Mouse (Mus musculus): Measurements from ENCODE around the gene Ssxb9. TPM values are rescaled to one million over a fixed set of nuclear protein-coding genes. Genes with fewer than 3 reads are reported as not detected.
"Not testable (repeated sequence)": the region's sequence is repeated elsewhere in the genome, so short reads cannot be mapped to it uniquely, and the experiment has no call there.

The Ssxb9 gene
- not detected for polyA plus RNA-seq (2017; shearing (Covaris generic))

- not testable (repeated sequence) for ATAC-seq
Observed at GRCm38 (mm10) chrX:8366678-8367077, at the start of gene Ssxb9. TSS of gene Ssxb9 (plus strand) at chrX:8366978.

GRCm38 (mm10) chrX:8327124-8327523 lies 39.7 kb upstream of the Ssxb9 start, which contains the start of gene Ssxb10:
TSS of gene Ssxb10 (plus strand) at chrX:8327424.
- no peak for ATAC-seq

GRCm38 (mm10) chrX:8413005-8413404 lies 46.2 kb downstream of the Ssxb9 start, which contains the start of gene Ssxb1:
TSS of gene Ssxb1 (plus strand) at chrX:8413305.
- not testable (repeated sequence) for ATAC-seq

Other genes with a start within 250 kb of the Ssxb9 start
- gene Wdr13, start 234.1 kb upstream of the Ssxb9 start, polyA plus RNA-seq (2017; shearing (Covaris generic)) = 10 to 100 TPM; 13.8 to 20.4 (median 19.5) TPM
- gene Rbm3, start 221.1 kb upstream of the Ssxb9 start, polyA plus RNA-seq (2017; shearing (Covaris generic)) = 100 to 1,000 TPM; 601 to 807 (median 769) TPM
- gene Tbc1d25, start 190.8 kb upstream of the Ssxb9 start, polyA plus RNA-seq (2017; shearing (Covaris generic)) = 1 to 10 TPM; 2.5 to 4.1 (median 3.7) TPM
- gene Ebp, start 173.5 kb upstream of the Ssxb9 start, polyA plus RNA-seq (2017; shearing (Covaris generic)) = 100 to 1,000 TPM; 128 to 201 (median 145) TPM
- under 1 TPM in 2 of 3 experiments, not detected in 1; 0.36 to 0.69 TPM for gene Porcn, start 160.5 kb upstream of the Ssxb9 start, polyA plus RNA-seq (2017; shearing (Covaris generic))
- 10 to 100 TPM; 17.6 to 24.1 (median 18.7) TPM for gene Ftsj1, start 114.6 kb upstream of the Ssxb9 start, polyA plus RNA-seq (2017; shearing (Covaris generic))
- not detected for gene Slc38a5, start 95.8 kb upstream of the Ssxb9 start, polyA plus RNA-seq (2017; shearing (Covaris generic))
- not detected for gene Ssxb10, start 39.6 kb upstream of the Ssxb9 start, polyA plus RNA-seq (2017; shearing (Covaris generic))
- not detected for gene Ssxb1, start 46.3 kb downstream of the Ssxb9 start, polyA plus RNA-seq (2017; shearing (Covaris generic))
- not detected for gene Ssxb2, start 94.7 kb downstream of the Ssxb9 start, polyA plus RNA-seq (2017; shearing (Covaris generic))
- gene Gm14459, start 158.0 kb downstream of the Ssxb9 start, polyA plus RNA-seq (2017; shearing (Covaris generic)) = not detected
- gene Ssxb6, start 181.3 kb downstream of the Ssxb9 start, polyA plus RNA-seq (2017; shearing (Covaris generic)) = not detected
- gene Ssxb3, start 224.8 kb downstream of the Ssxb9 start, polyA plus RNA-seq (2017; shearing (Covaris generic)) = not detected